Mouse (Mus musculus) liver, embryonic 14.5 days (tissue): ENCODE results near the gene Cnrip1.

Experiments used
- CTCF ChIP-seq: IDR thresholded peaks from 2 replicates; pipeline ENCODE4 v1.5.1; 2016; ENCODE audit warnings: antibody characterized with exemption, low read depth, control low read depth
- EP300 ChIP-seq: IDR thresholded peaks from 2 replicates; pipeline ENCODE4 v1.6.1; 2016; ENCODE audit warnings: antibody characterized with exemption, low read depth

- TF ChIP-seq CTCF = peak; percentile 40; the same call in 1 of the 2 replicates
- TF ChIP-seq EP300 = no peak
Measured at GRCm38 (mm10) chr11:17082953-17083352, 31.6 kb downstream of the Cnrip1 start.
